Mouse (Mus musculus): Measurements from ENCODE around the gene Itsn1. TPM values are rescaled to one million over a fixed set of nuclear protein-coding genes. Genes with fewer than 3 reads are reported as not detected.

The Itsn1 gene
- total RNA-seq, 1 experiment from 2014 or later: 74.9 TPM

DNA sequence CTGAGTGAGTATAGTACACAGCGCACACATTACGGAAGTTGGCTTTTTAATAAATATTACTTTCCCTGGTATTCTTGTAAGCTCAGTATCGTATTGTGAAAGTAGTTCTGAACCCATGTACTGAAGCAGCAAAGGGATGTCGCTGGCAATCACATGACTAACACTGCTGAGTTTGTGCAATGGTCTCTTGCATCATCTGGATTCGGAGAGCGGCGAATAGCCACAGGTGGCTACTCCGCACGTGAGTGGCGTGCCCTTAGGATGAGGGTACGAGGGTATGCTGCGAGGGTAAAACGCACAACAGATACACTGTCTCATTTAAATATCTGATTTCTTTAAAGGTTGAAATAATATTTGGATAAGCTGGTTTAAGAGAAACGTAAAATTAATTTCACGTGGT is 1.6 kb upstream of the Itsn1 start:
- no peak; a peak in 1 of 4 replicates for ATAC-seq (replicated peaks in 1 of 2; ENCODE audit: insufficient read depth in 1 of 2, low FRiP score in 2 of 2, low TSS enrichment in 1 of 2, low read depth in 1 of 2, poor library complexity in 2 of 2, severe bottlenecking in 2 of 2)

DNA sequence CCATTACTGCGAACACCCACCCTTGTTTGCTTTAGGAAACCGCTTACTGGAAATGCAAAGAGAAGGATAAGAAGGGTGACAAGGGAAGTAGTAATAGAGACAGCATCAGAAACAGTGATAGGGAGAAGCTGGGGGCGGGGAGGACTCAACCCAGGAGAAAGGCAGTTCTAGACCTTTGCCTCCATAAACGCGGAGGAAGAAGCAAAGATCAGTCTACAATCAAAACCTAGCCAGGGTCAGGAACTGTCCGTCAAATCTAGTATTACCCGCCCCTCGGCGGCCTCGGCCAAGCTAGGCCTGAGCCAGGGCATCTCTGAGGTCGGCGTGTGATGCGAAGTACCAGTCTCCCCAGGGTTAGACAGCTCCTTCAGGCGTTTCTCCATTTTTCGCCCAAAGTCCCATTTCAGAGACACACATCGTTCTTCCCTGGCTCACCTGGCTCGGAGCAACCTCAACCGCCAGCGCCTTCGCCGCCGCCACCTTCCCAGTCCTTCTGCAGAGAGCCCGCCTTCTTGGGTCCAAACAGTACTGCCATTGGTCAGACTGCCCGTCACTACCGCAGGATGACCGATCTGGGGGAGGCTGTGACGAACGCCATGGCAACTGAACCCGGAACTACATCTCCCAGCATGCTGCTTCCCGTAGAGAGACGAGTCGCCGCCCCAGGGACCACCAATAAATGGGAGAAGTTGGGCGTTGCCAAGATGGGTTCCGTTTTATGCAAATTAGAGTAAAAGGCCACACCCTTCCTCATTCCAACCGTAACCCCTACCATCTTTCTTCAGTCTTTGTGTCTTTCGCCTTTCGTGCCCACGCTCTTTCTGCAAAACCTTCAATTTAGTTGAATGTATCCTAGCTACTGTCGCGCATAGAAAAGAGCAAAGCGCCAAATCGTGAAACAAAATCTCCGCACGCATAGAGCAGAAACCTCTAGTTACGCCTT is 687 bp upstream of the Itsn1 start, which contains the start of gene Cryzl1:
Gene Cryzl1, minus strand, starts transcription at position 853 of the 943 bp plus-strand sequence.
- peak; percentile 91 to 92 for ATAC-seq (replicated peaks in 1 of 2; ENCODE audit: insufficient read depth in 1 of 2, low FRiP score in 2 of 2, low TSS enrichment in 1 of 2, low read depth in 1 of 2, poor library complexity in 2 of 2, severe bottlenecking in 2 of 2)

DNA sequence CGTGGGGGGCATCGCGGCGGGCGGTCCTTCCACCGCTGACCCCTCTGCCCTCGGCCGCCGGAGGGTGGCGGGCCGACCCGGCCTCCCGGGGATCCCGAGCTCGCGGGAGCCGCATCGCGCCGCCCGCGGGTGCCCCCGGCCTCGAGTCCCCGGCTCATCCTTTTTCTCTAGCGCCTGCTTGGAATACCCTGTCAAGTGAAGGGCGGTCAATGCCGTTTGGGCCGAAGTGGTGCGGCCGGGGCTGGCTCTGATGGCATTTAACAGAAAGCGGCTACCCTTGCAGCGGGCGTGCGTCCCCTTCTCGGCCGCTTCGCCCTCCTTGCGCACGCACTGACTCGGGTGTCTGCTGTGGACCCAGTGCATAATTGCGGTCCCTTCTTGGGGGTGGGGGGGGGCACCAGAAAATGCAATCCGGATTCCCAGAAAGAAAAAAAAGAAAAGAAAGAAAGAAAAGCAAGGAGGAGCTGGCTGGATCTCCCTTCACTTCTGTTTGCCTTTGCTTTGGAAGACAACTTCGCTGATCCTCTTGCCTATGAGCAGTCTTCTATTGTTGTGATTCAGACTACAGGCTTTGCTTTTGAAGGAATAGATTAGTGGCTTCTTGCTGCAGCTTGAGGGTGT is 850 bp downstream of the Itsn1 start:
- no peak for ATAC-seq (replicated peaks in 1 of 2; ENCODE audit: insufficient read depth in 1 of 2, low FRiP score in 2 of 2, low TSS enrichment in 1 of 2, low read depth in 1 of 2, poor library complexity in 2 of 2, severe bottlenecking in 2 of 2)

DNA sequence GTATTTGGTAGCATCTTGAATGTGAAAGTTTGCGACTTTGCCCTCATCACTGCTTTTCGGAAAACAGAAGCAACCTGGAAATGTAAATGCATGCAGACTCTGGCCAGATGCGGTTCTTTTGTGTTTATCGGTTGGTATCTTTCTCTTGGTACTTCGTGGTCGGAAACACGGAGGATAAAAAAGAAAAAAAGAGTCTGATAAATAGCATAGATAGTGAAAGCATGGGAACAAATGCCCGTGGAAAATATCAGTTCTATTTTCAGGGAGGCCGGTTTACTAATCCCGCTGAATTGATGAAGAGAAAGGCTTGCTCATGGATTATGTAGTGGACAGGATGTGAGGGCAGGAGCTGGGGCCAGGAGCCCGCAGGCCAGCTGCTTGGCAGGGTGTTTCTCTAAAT is 1.4 kb downstream of the Itsn1 start:
- no peak for ATAC-seq (replicated peaks in 1 of 2; ENCODE audit: insufficient read depth in 1 of 2, low FRiP score in 2 of 2, low TSS enrichment in 1 of 2, low read depth in 1 of 2, poor library complexity in 2 of 2, severe bottlenecking in 2 of 2)

DNA sequence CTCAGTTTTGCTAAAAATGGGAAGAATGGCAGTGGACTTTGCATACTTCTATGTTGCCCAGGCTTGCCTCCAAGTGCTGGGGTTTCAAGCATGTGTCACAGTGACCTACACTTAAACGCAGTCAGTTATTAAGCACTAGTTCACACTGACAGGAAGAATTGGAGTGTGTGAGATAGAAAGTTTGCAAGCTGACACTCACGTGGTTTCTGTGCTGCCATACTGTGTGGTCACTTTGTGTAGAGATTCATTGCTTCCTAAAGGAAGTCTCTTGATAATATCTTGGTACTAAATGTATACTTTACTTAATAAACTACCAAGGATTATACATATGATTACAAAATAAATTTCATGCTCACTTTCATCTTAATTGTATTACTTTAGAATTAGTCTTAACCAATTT is 3.7 kb downstream of the Itsn1 start:
- no peak for ATAC-seq (replicated peaks in 1 of 2; ENCODE audit: insufficient read depth in 1 of 2, low FRiP score in 2 of 2, low TSS enrichment in 1 of 2, low read depth in 1 of 2, poor library complexity in 2 of 2, severe bottlenecking in 2 of 2)

DNA sequence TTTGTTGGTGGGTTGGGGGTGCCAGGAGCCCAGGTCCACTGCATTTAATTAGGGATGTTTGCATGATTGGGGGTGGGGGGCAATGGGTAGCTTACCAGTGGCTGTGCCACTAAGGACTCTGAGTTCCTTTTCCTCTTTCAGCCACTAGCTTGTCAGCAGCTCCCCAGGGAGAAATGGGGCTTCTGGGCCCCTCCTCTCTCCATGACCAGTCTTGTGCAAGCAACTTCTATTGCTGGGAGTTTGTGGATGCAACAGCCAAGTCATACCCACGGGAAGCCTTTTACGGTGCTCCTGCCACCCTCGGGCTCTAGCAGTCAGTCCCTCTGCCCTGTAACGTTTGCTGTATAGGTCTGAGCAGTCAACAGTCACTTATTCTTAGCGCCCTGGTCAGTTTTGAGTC is 5.7 kb downstream of the Itsn1 start:
- peak in 1 of 2 experiments; percentile 27; a peak in 1 of 4 replicates for ATAC-seq (replicated peaks in 1 of 2; ENCODE audit: insufficient read depth in 1 of 2, low FRiP score in 2 of 2, low TSS enrichment in 1 of 2, low read depth in 1 of 2, poor library complexity in 2 of 2, severe bottlenecking in 2 of 2)

DNA sequence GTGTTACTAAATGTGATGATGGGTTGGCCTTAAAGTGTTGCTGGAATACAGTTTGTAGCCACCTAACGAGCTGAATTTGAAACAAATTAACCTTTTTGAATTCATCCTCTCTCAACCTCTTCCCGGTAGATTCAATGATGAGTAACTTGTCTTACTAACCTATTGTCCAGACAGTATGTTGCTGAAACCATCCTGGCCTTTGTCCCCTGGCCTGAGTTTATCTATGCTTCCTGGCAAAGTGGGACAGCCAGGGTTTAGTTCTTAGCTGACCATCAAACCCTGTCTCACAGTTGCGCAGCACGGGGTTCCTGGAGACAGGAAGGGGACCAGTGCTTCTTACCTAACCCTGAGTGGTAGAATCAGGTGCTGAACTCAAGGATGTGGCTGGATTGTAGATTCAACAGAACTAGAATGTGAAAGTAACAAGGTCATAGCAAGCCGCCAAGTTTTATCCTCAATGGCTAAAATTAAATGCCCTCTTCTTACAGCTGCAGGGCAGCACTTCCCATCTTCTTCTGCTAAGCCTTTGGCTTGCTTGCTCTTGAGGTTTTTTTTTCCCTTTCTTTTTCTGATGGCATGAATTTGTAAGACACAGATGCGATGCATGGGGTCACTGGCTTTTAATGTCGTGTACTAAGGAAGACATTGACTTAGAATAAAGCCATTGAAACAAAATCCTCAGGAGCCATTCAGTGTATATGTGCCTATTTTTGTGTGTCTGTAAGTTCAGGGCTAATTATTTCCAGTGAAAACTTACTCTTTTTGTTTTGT is 7.2 kb downstream of the Itsn1 start:
- ATAC-seq (replicated peaks in 1 of 2; ENCODE audit: insufficient read depth in 1 of 2, low FRiP score in 2 of 2, low TSS enrichment in 1 of 2, low read depth in 1 of 2, poor library complexity in 2 of 2, severe bottlenecking in 2 of 2): no peak

DNA sequence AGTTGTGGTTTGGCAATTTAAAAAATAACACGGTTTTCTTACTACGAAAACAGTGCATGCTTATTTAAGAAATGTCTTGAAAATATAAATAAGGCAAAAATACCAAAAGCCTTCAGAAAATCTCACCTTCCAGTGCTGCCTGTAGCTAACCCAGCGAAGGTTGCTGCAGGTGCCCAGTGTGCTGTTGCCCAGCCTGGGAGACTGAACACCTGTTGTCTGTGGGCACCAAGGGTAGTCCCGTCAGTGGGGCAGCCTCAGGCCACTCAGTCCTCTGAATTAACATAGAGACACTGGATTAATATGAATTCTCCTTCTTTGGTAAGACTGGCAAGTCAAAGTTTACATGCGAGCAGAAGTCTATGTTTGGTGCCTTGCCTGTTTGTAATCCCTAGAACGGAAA is 9.4 kb downstream of the Itsn1 start:
- ATAC-seq (replicated peaks in 1 of 2; ENCODE audit: insufficient read depth in 1 of 2, low FRiP score in 2 of 2, low TSS enrichment in 1 of 2, low read depth in 1 of 2, poor library complexity in 2 of 2, severe bottlenecking in 2 of 2): no peak

DNA sequence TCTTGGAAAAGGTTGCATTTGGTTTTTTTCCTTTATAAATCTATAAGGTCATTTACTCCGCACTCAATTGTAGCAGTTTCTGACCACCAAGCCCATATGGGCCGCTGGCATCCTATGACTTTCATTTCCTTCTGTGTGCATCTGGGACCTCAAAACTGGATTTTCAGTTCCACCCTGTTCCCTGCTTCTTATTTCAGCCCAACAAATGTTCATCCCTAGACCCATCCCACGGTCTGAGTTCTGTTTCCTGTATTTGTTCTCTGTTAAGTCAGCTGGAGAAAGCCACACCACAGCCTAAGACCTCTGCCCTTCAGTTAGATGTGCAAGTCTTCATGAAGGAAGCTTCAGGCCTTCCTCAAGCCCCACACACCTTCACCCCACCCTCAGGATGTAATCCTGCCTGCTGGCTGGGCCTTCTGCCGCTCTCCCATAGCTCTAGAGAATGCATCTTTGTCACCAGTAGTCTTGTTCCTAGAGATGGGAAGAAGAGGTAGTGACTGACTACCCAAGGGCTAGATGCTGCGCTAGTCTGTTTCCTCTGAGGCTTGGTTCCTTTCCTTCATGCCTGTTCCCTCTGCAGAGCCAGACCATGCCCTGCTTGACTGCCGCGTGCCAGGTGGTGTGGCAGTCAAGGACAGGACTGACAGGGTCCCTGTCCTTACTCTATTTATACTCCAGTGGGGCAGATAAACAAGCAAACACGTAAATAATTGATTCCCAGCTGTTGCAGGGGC is 11.3 kb downstream of the Itsn1 start:
- no peak for ATAC-seq (replicated peaks in 1 of 2; ENCODE audit: insufficient read depth in 1 of 2, low FRiP score in 2 of 2, low TSS enrichment in 1 of 2, low read depth in 1 of 2, poor library complexity in 2 of 2, severe bottlenecking in 2 of 2)

DNA sequence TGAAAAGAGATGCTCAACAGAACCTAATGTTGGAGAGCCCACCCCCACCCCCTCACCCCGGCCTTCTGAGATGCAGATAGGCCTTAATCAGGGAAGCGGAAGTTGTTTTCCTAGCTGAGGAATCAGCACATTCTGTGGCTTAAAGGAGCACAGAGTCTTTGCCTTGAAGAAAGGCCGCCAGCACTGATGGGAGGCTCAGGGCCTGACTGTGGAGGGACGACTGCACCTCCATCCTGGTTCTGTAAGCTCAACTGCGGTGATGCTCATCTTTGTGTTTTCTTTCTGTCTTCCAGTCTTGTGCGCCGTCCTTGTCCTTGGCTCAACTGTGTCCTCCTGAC is 11.8 kb downstream of the Itsn1 start:
- no peak for ATAC-seq (replicated peaks in 1 of 2; ENCODE audit: insufficient read depth in 1 of 2, low FRiP score in 2 of 2, low TSS enrichment in 1 of 2, low read depth in 1 of 2, poor library complexity in 2 of 2, severe bottlenecking in 2 of 2)

DNA sequence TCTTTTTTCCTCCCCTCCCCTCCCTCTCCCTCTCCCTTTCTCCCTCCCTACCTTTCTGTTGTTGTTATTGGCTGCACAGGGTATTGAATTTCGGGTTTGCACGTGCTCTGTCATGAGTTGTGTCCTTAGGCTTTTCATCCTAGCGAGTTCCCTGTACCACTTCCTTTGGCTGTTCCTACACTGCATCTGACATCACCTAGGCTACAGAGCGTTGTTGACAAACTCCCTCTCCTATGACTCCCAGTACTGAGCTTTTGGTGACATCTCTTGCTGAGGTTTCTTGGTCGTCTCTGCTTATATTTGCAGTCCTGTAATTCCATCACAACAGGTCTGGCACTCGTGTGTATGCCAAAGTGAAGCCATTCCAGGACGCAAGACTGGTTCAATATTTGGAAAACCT is 14.0 kb downstream of the Itsn1 start:
- ATAC-seq (replicated peaks in 1 of 2; ENCODE audit: insufficient read depth in 1 of 2, low FRiP score in 2 of 2, low TSS enrichment in 1 of 2, low read depth in 1 of 2, poor library complexity in 2 of 2, severe bottlenecking in 2 of 2): no peak

DNA sequence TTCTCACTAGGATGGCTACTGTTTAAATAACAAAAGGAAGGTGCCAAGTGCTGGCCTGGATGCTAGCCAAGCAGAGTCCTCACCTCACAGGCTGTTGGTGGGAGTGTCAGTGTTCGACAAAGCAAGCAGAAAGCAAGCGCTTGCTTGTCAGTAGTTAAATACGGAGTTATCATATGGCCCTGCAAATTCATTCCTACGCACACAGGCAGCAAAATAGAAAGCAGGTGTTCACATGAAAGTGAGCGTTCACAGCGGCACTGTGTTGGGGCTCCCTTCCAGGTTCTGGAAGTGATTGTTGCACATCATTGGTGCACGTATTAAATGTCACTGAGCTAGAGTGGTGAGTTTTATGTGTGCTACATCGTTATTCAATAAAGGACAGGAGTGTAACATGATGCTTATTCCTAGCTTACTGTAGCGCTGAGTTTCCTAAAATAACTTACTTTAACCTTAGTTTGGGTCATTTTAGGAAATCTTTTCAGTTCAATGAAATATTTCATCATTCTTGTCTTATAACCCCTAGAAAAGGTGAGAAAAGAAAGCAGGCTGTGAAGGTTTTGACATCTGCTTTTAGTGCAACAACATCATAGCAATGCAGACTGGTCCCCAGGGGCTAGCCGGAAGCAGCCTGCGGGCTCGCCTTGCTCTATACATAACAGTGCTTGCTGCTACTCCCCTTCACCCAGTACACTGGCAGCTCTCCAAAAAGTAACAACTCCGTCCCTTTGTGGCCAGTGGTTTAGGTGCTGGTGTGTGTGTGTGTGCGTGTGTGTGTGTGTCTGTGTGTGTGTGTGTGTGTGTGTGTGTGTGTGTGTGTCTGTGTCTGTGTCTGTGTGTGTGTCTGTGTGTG is 17.2 kb downstream of the Itsn1 start:
- ATAC-seq (replicated peaks in 1 of 2; ENCODE audit: insufficient read depth in 1 of 2, low FRiP score in 2 of 2, low TSS enrichment in 1 of 2, low read depth in 1 of 2, poor library complexity in 2 of 2, severe bottlenecking in 2 of 2): peak; percentile 78 to 79; a peak in 3 of 4 replicates

DNA sequence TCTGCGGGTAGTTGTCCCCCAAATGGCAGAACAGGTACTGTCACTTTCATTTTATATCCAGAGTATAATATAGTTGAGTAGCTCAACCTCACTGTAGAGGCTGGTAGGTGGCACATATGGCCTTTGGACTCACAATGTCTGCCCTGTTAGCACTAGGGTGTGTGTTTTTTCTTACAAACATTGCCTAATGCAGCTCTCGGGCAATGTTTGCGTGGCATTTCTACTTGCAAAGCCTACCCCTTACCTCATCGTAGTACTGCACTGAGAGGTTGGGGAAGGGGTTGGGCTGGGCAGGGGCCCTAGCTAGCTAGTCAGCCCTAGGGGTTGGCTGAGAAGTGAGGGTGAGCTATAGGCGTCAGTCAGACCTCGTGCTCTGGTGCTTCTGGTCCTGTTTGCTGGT is 18.5 kb downstream of the Itsn1 start:
- ATAC-seq (replicated peaks in 1 of 2; ENCODE audit: insufficient read depth in 1 of 2, low FRiP score in 2 of 2, low TSS enrichment in 1 of 2, low read depth in 1 of 2, poor library complexity in 2 of 2, severe bottlenecking in 2 of 2): no peak

DNA sequence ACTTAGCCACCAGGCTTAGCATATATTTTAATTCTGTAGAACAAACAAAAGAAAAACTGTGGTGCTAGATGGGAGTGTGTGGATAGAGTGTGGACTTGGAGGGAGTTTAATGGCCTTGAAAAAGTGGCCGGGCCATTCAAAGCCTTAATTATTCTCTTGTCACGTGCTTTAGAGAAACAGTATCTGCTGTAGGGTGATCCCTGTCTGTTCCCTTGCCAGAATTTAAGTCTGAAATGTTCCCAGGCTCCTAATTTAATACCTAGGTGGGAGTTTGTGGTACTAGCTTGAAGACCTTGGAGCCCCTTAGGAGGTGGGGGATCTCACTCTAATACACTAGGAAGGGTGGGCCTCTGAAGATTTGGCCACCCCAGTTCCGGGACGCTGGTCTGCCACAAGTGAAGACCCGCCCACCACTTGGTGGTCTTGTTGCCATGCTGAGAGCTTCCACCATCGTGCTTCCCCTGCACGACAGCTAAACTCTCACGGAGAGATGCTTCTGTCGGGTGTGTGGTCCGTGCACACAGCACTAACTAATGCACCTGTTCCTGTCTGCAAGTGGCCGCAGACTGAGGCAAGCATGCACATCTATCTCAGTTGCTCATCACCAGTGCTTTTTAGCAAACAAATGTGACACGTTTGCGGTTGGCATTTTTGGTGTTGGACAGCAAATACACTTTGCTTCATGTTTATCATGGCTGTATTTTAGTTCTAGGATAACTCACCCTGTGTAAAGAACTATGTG is 22.7 kb downstream of the Itsn1 start:
- ATAC-seq (replicated peaks in 1 of 2; ENCODE audit: insufficient read depth in 1 of 2, low FRiP score in 2 of 2, low TSS enrichment in 1 of 2, low read depth in 1 of 2, poor library complexity in 2 of 2, severe bottlenecking in 2 of 2): no peak

DNA sequence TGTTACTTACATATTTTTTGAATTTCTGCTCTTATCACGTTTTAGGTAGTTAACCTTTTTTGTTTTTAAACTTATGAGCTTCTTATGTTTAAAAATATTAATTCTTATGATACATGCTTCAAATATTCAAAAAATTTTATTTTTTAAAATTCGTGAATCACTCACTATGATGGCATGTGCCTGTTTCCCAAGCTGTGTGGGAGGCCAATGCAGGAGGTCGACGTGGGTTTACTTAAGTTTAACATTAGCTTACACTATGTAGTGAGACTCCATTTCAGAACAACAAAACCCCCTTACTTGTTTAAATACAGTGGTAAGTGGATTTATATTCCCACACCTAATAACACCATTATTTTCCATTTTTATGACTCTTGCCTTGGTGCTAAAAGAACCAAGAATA is 24.5 kb downstream of the Itsn1 start:
- ATAC-seq (replicated peaks in 1 of 2; ENCODE audit: insufficient read depth in 1 of 2, low FRiP score in 2 of 2, low TSS enrichment in 1 of 2, low read depth in 1 of 2, poor library complexity in 2 of 2, severe bottlenecking in 2 of 2): no peak

DNA sequence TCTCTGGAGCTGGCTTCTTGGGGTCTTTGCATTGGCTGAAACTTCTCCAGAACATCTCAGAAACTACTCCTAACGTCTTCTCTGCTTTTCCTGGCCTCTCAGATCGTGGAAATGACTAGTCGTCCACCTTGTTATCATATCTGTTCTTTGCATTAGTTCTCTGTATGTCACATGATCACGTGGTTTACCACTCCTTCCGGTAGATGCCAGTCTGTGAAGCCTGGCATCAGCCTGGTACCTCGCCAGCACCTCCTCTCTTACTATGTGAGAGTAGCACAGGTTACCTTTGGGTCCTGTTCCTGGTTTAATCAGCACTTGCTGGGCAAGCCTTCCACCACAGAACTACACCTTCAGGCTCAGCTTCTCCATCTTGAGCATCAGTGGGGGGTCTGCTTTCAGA is 25.9 kb downstream of the Itsn1 start:
- ATAC-seq (replicated peaks in 1 of 2; ENCODE audit: insufficient read depth in 1 of 2, low FRiP score in 2 of 2, low TSS enrichment in 1 of 2, low read depth in 1 of 2, poor library complexity in 2 of 2, severe bottlenecking in 2 of 2): peak; percentile 42 to 75

Data from hematopoietic stem cell, adult 5-6 weeks (primary cell).